Mouse (Mus musculus) lung, postnatal 0 days (tissue): ENCODE measurements around the gene Slc25a21.

ENCODE experiments used
- CTCF ChIP-seq: IDR thresholded peaks from 2 replicates; pipeline ENCODE4 v1.5.1; 2016; ENCODE audit warnings: antibody characterized with exemption, mild to moderate bottlenecking
- EP300 ChIP-seq: IDR thresholded peaks from 2 replicates; pipeline ENCODE4 v1.6.1; 2016; ENCODE audit warnings: antibody characterized with exemption, mild to moderate bottlenecking, control low read depth

GRCm38 (mm10) chr12:57184401-57185147, 12.7 kb downstream of the Slc25a21 start:
- TF ChIP-seq EP300 (no peak), CTCF (peak; percentile 28)
